Mouse (Mus musculus): ENCODE results near the gene Spata3.
"Not testable (repeated sequence)": the region's sequence is repeated elsewhere in the genome, so short reads cannot be mapped to it uniquely, and the experiment has no call there.

The Spata3 gene

GRCm38 (mm10) chr1:86016516-86016915 is at the start of gene Spata3:
Spata3 (plus strand) TSS chr1:86016816.
- no peak for DNase-seq (ENCODE audit: low spot score in 2 of 2)

DNA sequence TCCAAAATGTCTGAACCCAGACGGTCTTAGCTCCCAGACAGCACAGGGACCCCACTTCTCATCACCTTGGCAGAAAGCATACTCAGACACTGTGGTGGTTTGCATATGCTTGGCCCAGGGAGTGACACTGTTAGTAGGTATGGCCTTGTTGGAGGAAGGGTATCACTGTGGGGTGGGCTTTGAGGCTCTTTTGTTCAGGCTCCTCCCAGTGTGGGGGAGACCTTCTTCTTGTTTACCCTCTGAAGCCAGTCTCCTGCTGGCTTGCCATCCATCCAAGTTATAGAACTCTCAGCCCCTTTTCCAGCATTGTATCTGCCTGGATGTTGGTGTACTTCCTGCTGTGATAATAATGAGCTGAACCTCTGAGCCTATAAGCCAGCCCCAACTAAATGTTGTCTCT is 47.5 kb upstream of the Spata3 start:
- no peak for DNase-seq (ENCODE audit: low spot score in 2 of 2)

DNA sequence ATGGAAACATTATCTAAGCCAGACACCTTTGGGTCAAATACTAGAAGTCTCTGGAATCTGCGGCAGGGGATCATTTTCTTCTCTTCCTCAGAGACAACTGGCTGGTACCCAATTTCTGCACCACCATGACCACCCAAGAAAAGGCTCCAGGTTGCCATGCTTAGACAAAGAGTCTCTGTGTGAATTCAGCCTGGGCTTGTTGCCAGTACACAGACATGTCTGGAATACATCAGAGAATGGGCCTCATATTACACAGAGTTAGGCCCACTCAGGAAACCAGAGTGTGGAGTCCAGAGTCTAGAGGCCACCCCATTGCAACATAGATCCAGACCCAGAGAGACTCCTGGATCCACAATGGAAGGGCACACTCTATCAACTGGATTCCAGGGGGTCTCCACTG is 47.1 kb upstream of the Spata3 start:
- DNase-seq (ENCODE audit: low spot score in 2 of 2), result no peak

DNA sequence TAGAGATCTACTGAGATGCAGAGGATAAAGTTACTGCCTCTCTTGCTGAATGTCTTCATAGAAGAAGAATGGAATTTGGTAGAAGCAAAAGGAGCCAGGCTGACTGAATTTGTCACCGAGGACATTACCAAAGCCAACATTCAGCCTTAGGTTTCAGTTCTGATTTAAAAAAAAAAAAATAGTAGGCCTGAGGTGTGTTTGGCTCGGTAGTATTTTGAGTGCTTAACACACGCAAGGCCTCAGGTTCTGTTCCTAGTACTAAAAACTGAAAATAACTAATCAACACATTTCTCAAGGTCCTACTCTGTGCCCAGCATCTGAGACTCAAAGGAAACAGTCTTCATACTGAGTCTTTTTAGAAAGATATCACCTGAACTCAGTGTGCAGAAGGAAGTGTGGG is 45.5 kb upstream of the Spata3 start:
- DNase-seq (ENCODE audit: low spot score in 2 of 2), result no peak

GRCm38 (mm10) chr1:85972341-85972740 is 44.3 kb upstream of the Spata3 start:
- DNase-seq (ENCODE audit: low spot score in 2 of 2), result no peak

DNA sequence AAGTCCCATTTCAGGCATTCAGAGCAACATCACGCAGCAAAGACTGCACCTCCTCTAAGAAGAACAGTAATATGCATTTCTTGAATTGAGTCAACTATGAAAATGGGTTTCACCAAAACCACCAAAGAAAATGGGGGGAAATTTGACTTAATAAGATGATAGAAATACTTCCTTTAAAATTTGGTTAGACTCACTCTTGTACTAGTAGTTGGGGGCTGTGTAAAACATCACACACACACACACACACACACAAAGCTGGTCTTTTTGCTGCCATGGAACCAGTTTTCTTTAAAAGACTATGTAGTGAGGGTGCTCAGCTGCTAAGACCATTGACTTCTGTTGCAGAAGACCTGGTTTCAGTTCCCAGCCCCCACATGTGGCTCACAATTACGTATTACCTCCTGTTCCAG is 43.1 kb upstream of the Spata3 start:
- no peak for DNase-seq (ENCODE audit: low spot score in 2 of 2)

GRCm38 (mm10) chr1:85977709-85978108 is 38.9 kb upstream of the Spata3 start:
- DNase-seq (ENCODE audit: low spot score in 2 of 2), result no peak

- DNase-seq (ENCODE audit: low spot score in 2 of 2), result peak in 1 of 2 experiments; percentile 11
Measured at GRCm38 (mm10) chr1:85981738-85982357, 34.8 kb upstream of the Spata3 start.

DNA sequence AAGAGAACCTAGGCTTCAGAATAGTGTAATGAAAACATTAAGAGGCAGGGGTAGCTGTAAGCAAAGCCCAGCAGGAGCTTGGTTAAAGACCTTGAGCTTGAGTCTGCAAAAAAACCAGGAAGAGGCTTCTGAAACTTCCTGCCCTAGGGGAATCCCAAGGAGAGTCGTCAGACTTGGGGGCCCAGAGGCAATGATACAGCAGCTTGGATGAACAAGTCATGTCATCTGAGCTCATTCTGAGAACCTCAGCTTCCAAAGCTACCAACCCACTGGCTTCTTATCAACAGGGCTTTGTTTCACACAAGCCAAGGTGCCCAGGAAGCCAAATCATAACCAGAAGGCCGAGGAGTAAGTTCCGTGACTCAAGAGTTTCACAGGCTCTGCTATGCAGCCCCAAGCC is 30.8 kb upstream of the Spata3 start:
- no peak for DNase-seq (ENCODE audit: low spot score in 2 of 2)

- DNase-seq (ENCODE audit: low spot score in 2 of 2), result no peak
Measured at GRCm38 (mm10) chr1:85988351-85988750, 28.3 kb upstream of the Spata3 start.

- not testable (repeated sequence) for DNase-seq (ENCODE audit: low spot score in 2 of 2)
Measured at GRCm38 (mm10) chr1:85988882-85989281, 27.7 kb upstream of the Spata3 start.

DNA sequence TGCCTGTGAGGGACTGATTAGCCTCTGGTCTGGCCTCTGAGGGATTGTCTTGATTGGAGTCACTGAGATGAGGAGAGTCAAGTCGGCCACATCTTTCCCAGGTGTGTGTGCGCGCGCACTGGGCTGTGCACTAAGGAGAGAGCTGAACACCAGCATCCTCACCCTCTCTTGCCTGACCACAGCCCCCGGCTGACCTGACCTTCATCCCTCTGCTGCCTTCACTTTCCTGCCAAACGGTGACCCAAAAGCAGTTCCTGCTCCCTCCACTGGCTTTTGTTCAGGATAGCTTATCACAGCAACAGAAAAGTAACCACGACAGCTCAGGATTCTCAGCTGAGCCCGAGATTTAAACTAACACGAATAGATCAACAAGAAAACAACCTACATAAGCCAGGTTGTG is 24.4 kb upstream of the Spata3 start:
- no peak for DNase-seq (ENCODE audit: low spot score in 2 of 2)

GRCm38 (mm10) chr1:85993541-85993940 is 23.1 kb upstream of the Spata3 start:
- DNase-seq (ENCODE audit: low spot score in 2 of 2), result no peak

DNA sequence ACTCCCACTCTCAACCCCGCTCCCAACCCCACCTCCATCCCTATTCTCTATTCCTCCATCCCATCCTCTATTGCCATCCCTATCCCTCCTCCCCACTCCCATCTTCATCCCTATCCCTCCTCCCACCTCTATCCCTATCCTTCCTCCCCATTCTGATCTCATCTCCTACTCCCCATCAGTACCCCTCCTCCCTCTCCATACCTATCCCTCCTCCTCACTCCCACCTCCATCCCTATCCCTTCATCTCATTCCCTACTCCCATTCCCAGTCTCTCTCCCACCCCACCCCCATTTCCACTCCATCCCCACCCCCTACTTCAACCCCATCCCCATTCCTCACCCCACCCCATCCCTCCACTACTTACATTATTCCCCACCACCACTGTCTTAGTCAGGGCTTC is 19.4 kb upstream of the Spata3 start:
- DNase-seq (ENCODE audit: low spot score in 2 of 2), result no peak

GRCm38 (mm10) chr1:85998012-85998411 is 18.6 kb upstream of the Spata3 start:
- no peak for DNase-seq (ENCODE audit: low spot score in 2 of 2)

- no peak for DNase-seq (ENCODE audit: low spot score in 2 of 2)
Measured at GRCm38 (mm10) chr1:85999853-86000570, 16.6 kb upstream of the Spata3 start.

GRCm38 (mm10) chr1:86005540-86005939 is 11.1 kb upstream of the Spata3 start:
- no peak for DNase-seq (ENCODE audit: low spot score in 2 of 2)

- no peak for DNase-seq (ENCODE audit: low spot score in 2 of 2)
Measured at GRCm38 (mm10) chr1:86006040-86006439, 10.6 kb upstream of the Spata3 start.

DNA sequence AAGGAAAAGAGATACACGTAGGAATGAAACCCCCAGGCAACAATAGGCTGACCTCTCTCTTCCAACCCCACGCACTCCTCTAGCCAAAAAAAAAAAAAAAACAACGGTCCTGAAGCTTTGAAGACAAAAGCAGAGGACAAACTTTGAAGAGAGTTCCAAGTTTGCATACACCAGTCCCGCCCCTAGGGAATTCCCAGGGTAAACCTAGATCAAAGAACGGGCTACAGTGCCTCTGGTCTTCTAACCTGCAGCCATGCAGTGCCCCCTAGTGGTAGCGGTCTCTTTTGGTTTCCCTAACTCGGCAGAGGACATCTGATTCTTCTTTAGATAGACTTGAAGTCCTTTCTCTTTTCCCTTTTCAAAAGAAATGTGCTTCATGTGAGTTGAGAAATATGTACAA is 8.8 kb upstream of the Spata3 start:
- DNase-seq (ENCODE audit: low spot score in 2 of 2), result peak; percentile 50 to 72

GRCm38 (mm10) chr1:86015758-86016157 is 858 bp upstream of the Spata3 start:
- DNase-seq (ENCODE audit: low spot score in 2 of 2), result not testable (repeated sequence)

DNA sequence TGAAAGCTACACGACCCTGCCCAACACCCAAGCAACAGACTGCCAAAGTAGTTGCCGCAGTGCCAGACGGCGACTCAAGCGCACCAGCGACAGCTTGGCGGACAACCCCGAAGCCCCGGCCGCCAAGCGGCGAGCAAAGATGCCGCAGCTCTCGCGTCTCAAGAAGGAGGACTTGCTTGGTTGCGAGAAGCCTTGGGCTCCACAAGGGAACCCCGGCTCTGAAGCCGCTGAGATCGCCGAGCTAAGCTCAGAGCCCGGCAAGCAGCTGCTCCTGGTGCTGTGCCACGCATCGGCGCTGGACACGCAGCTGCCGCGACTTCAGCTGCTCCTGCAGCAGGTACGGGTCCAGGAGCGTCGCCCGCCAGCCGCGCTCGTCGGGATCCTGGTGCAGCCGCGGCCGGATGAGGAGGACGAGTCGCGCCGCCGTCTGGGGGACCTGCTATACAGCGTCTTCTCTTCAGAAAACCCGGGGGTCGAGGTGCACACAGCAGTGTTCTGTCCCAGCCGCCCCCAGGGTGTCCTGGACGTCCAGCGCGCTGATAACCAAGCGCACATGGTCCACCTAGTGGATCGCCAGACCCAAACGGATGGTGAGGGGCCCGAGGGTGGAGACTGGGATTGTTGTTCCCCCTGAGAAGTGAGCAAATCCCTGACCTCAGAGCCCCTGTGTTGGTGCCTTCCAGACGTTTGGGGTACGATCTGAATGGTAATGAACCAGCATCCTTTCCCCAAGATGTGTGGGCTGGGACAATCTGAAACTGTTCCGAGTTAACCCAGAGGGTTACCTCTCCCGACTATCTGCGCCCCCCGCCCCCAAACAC is 1.8 kb downstream of the Spata3 start:
- no peak for DNase-seq (ENCODE audit: low spot score in 2 of 2)

- no peak for DNase-seq (ENCODE audit: low spot score in 2 of 2)
Measured at GRCm38 (mm10) chr1:86021365-86021989, 4.9 kb downstream of the Spata3 start.

All from heart, adult 9 months (tissue).